Mouse (Mus musculus) T-helper 1 cell (primary cell): ENCODE measurements around the gene Traf2.

Source experiments
- in situ Hi-C: fragments of 300-600 bp; cut with MboI, MseI; formaldehyde crosslinking; loops from one replicate; pipeline ENCODE4 v1.15.1; 2025; ENCODE audit warnings: high pct_unique_total_duplicates

Gene Traf2

GRCm38 (mm10) chr2:25545996-25546810 is 537 bp downstream of the Traf2 start:
- in situ Hi-C loops, result no loop called here

GRCm38 (mm10) chr2:25541644-25542367 is 4.9 kb downstream of the Traf2 start:
- in situ Hi-C loops, result no loop called here

GRCm38 (mm10) chr2:25540541-25540948 is 6.2 kb downstream of the Traf2 start:
- in situ Hi-C loops, result no loop called here

GRCm38 (mm10) chr2:25536531-25536930 is 10.2 kb downstream of the Traf2 start:
- in situ Hi-C loops, result no loop called here

GRCm38 (mm10) chr2:25534866-25535182 is 11.9 kb downstream of the Traf2 start:
- in situ Hi-C loops, result no loop called here

GRCm38 (mm10) chr2:25534178-25534865 is 12.4 kb downstream of the Traf2 start:
- in situ Hi-C loops, result no loop called here

GRCm38 (mm10) chr2:25533707-25534106 is 13.0 kb downstream of the Traf2 start:
- in situ Hi-C loops, result no loop called here

- in situ Hi-C loops, result no loop called here
These were observed 20.0 kb downstream of the Traf2 start for GRCm38 (mm10) chr2:25526510-25527302.

- in situ Hi-C loops, result no loop called here
These were observed 36.8 kb downstream of the Traf2 start for GRCm38 (mm10) chr2:25509912-25510311.

GRCm38 (mm10) chr2:25506964-25507363 is 39.8 kb downstream of the Traf2 start:
- in situ Hi-C loops, result no loop called here

- in situ Hi-C loops, result no loop called here
These were observed 40.9 kb downstream of the Traf2 start for GRCm38 (mm10) chr2:25505860-25506259.

GRCm38 (mm10) chr2:25505000-25505399 is 41.7 kb downstream of the Traf2 start:
- in situ Hi-C loops, result no loop called here

GRCm38 (mm10) chr2:25504538-25504937 is 42.2 kb downstream of the Traf2 start:
- in situ Hi-C loops, result no loop called here

GRCm38 (mm10) chr2:25502726-25503125 is 44.0 kb downstream of the Traf2 start:
- in situ Hi-C loops, result no loop called here

- in situ Hi-C loops, result no loop called here
These were observed 44.9 kb downstream of the Traf2 start, which contains the start of gene C8g for GRCm38 (mm10) chr2:25501593-25502486. Gene C8g (minus strand): TSS chr2:25501719.

- in situ Hi-C loops, result no loop called here
These were observed 45.9 kb downstream of the Traf2 start, which contains the start of gene Fbxw5 for GRCm38 (mm10) chr2:25500576-25501405. Gene Fbxw5 (plus strand): TSS chr2:25500750.

- in situ Hi-C loops, result no loop called here
These were observed 46.6 kb downstream of the Traf2 start for GRCm38 (mm10) chr2:25500071-25500575.

GRCm38 (mm10) chr2:25498622-25499478 is 47.9 kb downstream of the Traf2 start:
- in situ Hi-C loops, result no loop called here
